Mouse (Mus musculus) ES-Bruce4 (cell line): ENCODE results near the gene Stk36. TPM values are rescaled to one million over a fixed set of nuclear protein-coding genes. Genes with fewer than 3 reads are reported as not detected.

Experiments used
- H3K27ac ChIP-seq: 2 replicates; pipeline ENCODE4 v1.5.1; 2012; ENCODE audit warnings: low read length, inconsistent platforms; ENCODE audit not compliant: insufficient read depth
- H3K27me3 ChIP-seq: 2 replicates; pipeline ENCODE4 v1.6.1; 2012; ENCODE audit warnings: mild to moderate bottlenecking, low read length, inconsistent platforms; ENCODE audit not compliant: control insufficient read depth, poor library complexity, insufficient read depth, severe bottlenecking
- H3K36me3 ChIP-seq: 2 replicates; pipeline ENCODE4 v1.6.1; 2012; ENCODE audit warnings: inconsistent platforms, mild to moderate bottlenecking, low read length, moderate library complexity; ENCODE audit not compliant: control insufficient read depth, poor library complexity, insufficient read depth, severe bottlenecking
- H3K4me1 ChIP-seq: one replicate; pipeline ENCODE4 v1.8.1; 2011; ENCODE audit warnings: low read length; ENCODE audit not compliant: control insufficient read depth, insufficient read depth
- H3K4me3 ChIP-seq: 2 replicates; pipeline ENCODE4 v1.5.1; 2011; ENCODE audit warnings: low read depth, mild to moderate bottlenecking, low read length
- H3K9ac ChIP-seq: 2 replicates; pipeline ENCODE4 v1.6.1; 2012; ENCODE audit warnings: low read depth, mild to moderate bottlenecking, inconsistent platforms; ENCODE audit not compliant: poor library complexity, severe bottlenecking
- H3K9me3 ChIP-seq: replicated peaks from 2 replicates; pipeline ENCODE4 v1.6.1; 2012; ENCODE audit warnings: mild to moderate bottlenecking, low read length, inconsistent platforms; ENCODE audit not compliant: control insufficient read depth, poor library complexity, insufficient read depth, severe bottlenecking
- CTCF ChIP-seq: IDR thresholded peaks from one replicate; pipeline ENCODE4 v1.8.1; 2011; ENCODE audit warnings: low read depth, low read length
- EP300 ChIP-seq: IDR thresholded peaks from 2 replicates; pipeline ENCODE4 v1.6.1; 2011; ENCODE audit warnings: low read depth, low read length; ENCODE audit not compliant: insufficient read depth
- POLR2A ChIP-seq: IDR thresholded peaks from one replicate; pipeline ENCODE4 v1.8.1; 2011; ENCODE audit warnings: low read length; ENCODE audit not compliant: insufficient read depth
- polyA plus RNA-seq: library from polyadenylated mRNA; stranded (reverse); fragments of >200 nt; gene quantifications from 2 replicates; pipeline ENCODE4 v1.2.4, GENCODE M21; 2011; ENCODE audit warnings: low read depth; ENCODE audit not compliant: missing spikeins, insufficient read depth, insufficient read length

Stk36 gene
- polyA plus RNA-seq, 1 experiment = 6.2 TPM

GRCm38 (mm10) chr1:74661448-74662195 is 60.4 kb downstream of the Stk36 start, which contains the start of gene Ttll4:
TSS of gene Ttll4 (plus strand) at chr1:74661745.
- Histone ChIP-seq H3K4me3 (peak within 1 kb of the TSS; percentile 90), H3K27ac (peak within 1 kb of the TSS; percentile 44; the same call in 1 of the 2 replicates), H3K27me3 (no peaks in the 10 kb centered on the region), H3K36me3 (peaks cover 2% of the 10 kb centered on the region), H3K4me1 (no peaks in the 10 kb centered on the region), H3K9ac (peak within 1 kb of the TSS; percentile 98), H3K9me3 (peaks cover 8% of the 10 kb centered on the region)
- TF ChIP-seq EP300 (0 out of 2 replicates have a peak, but pooled peaks have one; percentile 21), POLR2A (no peak), CTCF (peak; percentile 50)

DNA sequence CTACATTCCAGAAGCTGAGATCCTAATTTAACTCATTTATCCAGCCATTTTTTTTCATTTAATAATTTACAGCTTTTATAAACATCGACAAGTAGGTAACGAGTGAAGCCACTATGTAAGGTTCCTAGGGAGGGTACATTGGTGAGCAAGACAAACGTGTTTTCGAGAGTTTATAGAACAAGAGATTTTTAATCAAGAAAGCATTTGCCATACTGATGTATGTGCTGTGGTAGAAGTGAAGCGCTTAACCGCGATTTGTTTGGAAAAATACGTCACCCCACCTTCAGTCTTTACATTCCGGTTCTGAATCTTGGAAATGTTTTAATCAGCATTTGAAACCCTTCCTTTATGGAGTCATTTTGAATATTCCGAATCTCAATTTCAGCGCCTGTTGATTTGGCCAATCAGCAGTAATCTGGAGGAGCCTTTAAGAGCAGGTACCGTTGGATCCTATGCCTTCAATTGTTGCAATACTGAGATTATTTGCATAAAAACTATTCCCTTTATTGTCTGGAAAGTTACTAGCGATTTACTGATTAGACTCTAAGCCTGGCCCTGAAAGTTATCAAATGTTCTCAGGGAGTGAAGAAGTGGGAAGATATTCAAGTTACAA is 61.1 kb downstream of the Stk36 start:
- no peaks in the 10 kb centered on the region for H3K4me1 ChIP-seq
- H3K9ac ChIP-seq = peak overlapping the region; percentile 98
- H3K36me3 ChIP-seq = peaks cover 5% of the 10 kb centered on the region
- TF ChIP-seq EP300 (no peak), CTCF (no peak), POLR2A (no peak)
- peak overlapping the region; percentile 44; the same call in 1 of the 2 replicates for H3K27ac ChIP-seq
- peak overlapping the region; percentile 90 for H3K4me3 ChIP-seq
- peaks cover 8% of the 10 kb centered on the region for H3K9me3 ChIP-seq
- no peaks in the 10 kb centered on the region for H3K27me3 ChIP-seq

DNA sequence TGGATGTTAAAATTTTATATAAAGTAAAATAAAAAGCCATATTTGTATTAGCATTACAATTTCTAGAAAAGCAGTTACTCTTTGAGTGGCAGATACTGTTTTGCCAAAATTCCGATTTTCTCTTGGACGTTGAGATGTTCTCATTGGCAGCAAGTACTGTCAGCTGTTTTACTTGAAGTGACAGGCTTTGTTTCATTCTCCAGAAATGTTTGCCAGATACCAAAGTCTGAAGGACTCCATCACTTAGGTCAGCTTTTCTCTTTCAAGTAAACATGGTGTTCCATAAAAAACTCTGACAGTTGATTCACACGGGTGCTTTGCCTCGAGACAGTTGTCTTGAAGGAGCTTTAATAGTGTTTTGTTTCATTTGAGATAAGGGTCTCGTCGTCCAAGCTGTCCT is 63.9 kb downstream of the Stk36 start:
- Histone ChIP-seq H3K9ac (no peak overlapping the region), H3K27ac (no peak overlapping the region), H3K27me3 (no peaks in the 10 kb centered on the region), H3K36me3 (peaks cover 5% of the 10 kb centered on the region), H3K4me3 (no peak overlapping the region), H3K4me1 (no peaks in the 10 kb centered on the region), H3K9me3 (peaks cover 8% of the 10 kb centered on the region)
- TF ChIP-seq CTCF (no peak), EP300 (no peak), POLR2A (no peak)

GRCm38 (mm10) chr1:74668371-74668770 is 67.1 kb downstream of the Stk36 start:
- Histone ChIP-seq H3K4me1 (no peaks in the 10 kb centered on the region), H3K9ac (no peak overlapping the region), H3K27ac (no peak overlapping the region), H3K9me3 (no peaks in the 10 kb centered on the region), H3K27me3 (no peaks in the 10 kb centered on the region), H3K4me3 (no peak overlapping the region), H3K36me3 (peaks cover 12% of the 10 kb centered on the region)
- no peak for TF ChIP-seq POLR2A
- TF ChIP-seq EP300 = no peak
- no peak for TF ChIP-seq CTCF

DNA sequence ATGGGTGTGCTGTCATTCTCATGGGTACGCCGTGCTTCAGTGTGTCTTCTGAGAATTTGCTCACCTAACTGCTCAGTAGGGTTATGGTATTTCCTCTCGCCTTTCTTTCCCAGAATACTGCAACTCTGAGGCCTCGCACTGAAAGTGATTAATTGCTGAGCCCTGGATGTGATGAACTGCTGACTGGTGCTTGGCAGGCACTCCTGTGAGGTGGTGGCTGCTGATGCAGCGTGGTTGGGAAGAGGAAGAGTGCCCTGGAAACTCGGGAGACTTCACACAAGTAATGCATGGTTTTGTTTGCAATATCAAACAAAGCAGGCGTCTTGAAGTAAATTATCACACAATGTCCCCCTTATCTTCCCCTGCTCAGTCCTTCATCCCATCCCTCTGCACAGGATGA is 71.5 kb downstream of the Stk36 start:
- Histone ChIP-seq H3K36me3 (peaks cover 7% of the 10 kb centered on the region), H3K9me3 (no peaks in the 10 kb centered on the region), H3K4me3 (no peak overlapping the region), H3K27ac (no peak overlapping the region), H3K27me3 (no peaks in the 10 kb centered on the region), H3K9ac (no peak overlapping the region), H3K4me1 (no peaks in the 10 kb centered on the region)
- TF ChIP-seq EP300 (no peak), POLR2A (no peak), CTCF (no peak)

GRCm38 (mm10) chr1:74676863-74677262 is 75.6 kb downstream of the Stk36 start:
- H3K27me3 ChIP-seq = no peaks in the 10 kb centered on the region
- no peak overlapping the region for H3K27ac ChIP-seq
- TF ChIP-seq EP300 (no peak), POLR2A (no peak), CTCF (no peak)
- no peak overlapping the region for H3K9ac ChIP-seq
- H3K4me1 ChIP-seq = no peaks in the 10 kb centered on the region
- no peak overlapping the region for H3K4me3 ChIP-seq
- no peaks in the 10 kb centered on the region for H3K9me3 ChIP-seq
- peaks cover 23% of the 10 kb centered on the region for H3K36me3 ChIP-seq
